Mouse (Mus musculus) heart, postnatal 10 days (tissue): ENCODE results near the gene Ccr7. TPM values are rescaled to one million over a fixed set of nuclear protein-coding genes. Genes with fewer than 3 reads are reported as not detected.

Experiments
- DNase-seq, 2 experiments: peaks; one replicate each; pipeline ENCODE4 v3.0.0; 2021
- intact Hi-C: fragments of 180-260 bp; cut with DNase I; formaldehyde crosslinking; loops from one replicate; pipeline ENCODE4 v1.15.1; 2025
- total RNA-seq, 2 experiments: library from RNA; stranded (reverse); gene quantifications; 2 replicates each; pipeline ENCODE4 v1.2.3; 2021

Gene Ccr7
- total RNA-seq, 2 experiments from 2014 or later = 0.42 to 0.62 TPM

- no peak for DNase-seq
- intact Hi-C loops = no loop called here
Measured at GRCm38 (mm10) chr11:99155817-99156216, 940 bp upstream of the Ccr7 start.

GRCm38 (mm10) chr11:99153767-99154753 lies 817 bp downstream of the Ccr7 start:
- intact Hi-C loops = loop anchor here (5.0 kb wide), 1 partner anchor 297 kb away; no protein-coding TSS in a partner anchor
- no peak for DNase-seq

- intact Hi-C loops = loop anchor here (5.0 kb wide), 1 partner anchor 295 kb away; no protein-coding TSS in a partner anchor
- DNase-seq = no peak
Measured at GRCm38 (mm10) chr11:99152323-99153144, 2.3 kb downstream of the Ccr7 start.

GRCm38 (mm10) chr11:99151333-99151930 lies 3.4 kb downstream of the Ccr7 start:
- intact Hi-C loops = loop anchor here (2.0 to 5.0 kb wide), 2 partner anchors 177 to 294 kb away; no protein-coding TSS in a partner anchor
- DNase-seq = no peak

GRCm38 (mm10) chr11:99150889-99151288 lies 4.0 kb downstream of the Ccr7 start:
- intact Hi-C loops = loop anchor here (1.0 to 5.0 kb wide), 3 partner anchors 112 to 294 kb away; no protein-coding TSS in a partner anchor

GRCm38 (mm10) chr11:99149898-99150757 lies 4.7 kb downstream of the Ccr7 start:
- peak; percentile 87 to 90 for DNase-seq
- intact Hi-C loops = loop anchor here (1.0 to 5.0 kb wide), 5 partner anchors 23 to 293 kb away; no protein-coding TSS in a partner anchor

More at GRCm38 (mm10) chr11:99150889-99151288, 4.0 kb downstream of the Ccr7 start:
- no peak for DNase-seq

GRCm38 (mm10) chr11:99148896-99149703 lies 5.8 kb downstream of the Ccr7 start:
- DNase-seq = no peak

GRCm38 (mm10) chr11:99148400-99148799 lies 6.5 kb downstream of the Ccr7 start:
- no peak for DNase-seq
- intact Hi-C loops = loop anchor here (2.0 to 5.0 kb wide), 2 partner anchors 22 to 226 kb away; no protein-coding TSS in a partner anchor

More at GRCm38 (mm10) chr11:99148896-99149703, 5.8 kb downstream of the Ccr7 start:
- intact Hi-C loops = loop anchor here (2.0 to 5.0 kb wide), 2 partner anchors 22 to 227 kb away; no protein-coding TSS in a partner anchor

GRCm38 (mm10) chr11:99147920-99148289 lies 7.0 kb downstream of the Ccr7 start:
- no peak for DNase-seq
- intact Hi-C loops = loop anchor here (2.0 to 5.0 kb wide), 2 partner anchors 21 to 226 kb away; no protein-coding TSS in a partner anchor

- no peak for DNase-seq
- intact Hi-C loops = loop anchor here (5.0 kb wide), 1 partner anchor 225 kb away; no protein-coding TSS in a partner anchor
Measured at GRCm38 (mm10) chr11:99147041-99147919, 7.6 kb downstream of the Ccr7 start.

- intact Hi-C loops = loop anchor here (5.0 kb wide), 1 partner anchor 224 kb away; no protein-coding TSS in a partner anchor
- DNase-seq = no peak
Measured at GRCm38 (mm10) chr11:99146558-99146957, 8.3 kb downstream of the Ccr7 start.

- no peak for DNase-seq
- intact Hi-C loops = loop anchor here (5.0 kb wide), 1 partner anchor 223 kb away; no protein-coding TSS in a partner anchor
Measured at GRCm38 (mm10) chr11:99145765-99146164, 9.1 kb downstream of the Ccr7 start.

- no peak for DNase-seq
- intact Hi-C loops = loop anchor here (5.0 kb wide), 1 partner anchor 223 kb away; no protein-coding TSS in a partner anchor
Measured at GRCm38 (mm10) chr11:99144940-99145339, 9.9 kb downstream of the Ccr7 start.

GRCm38 (mm10) chr11:99144456-99144855 lies 10.4 kb downstream of the Ccr7 start:
- intact Hi-C loops = no loop called here
- DNase-seq = no peak

GRCm38 (mm10) chr11:99143123-99144082 lies 11.5 kb downstream of the Ccr7 start:
- intact Hi-C loops = no loop called here
- DNase-seq = no peak
